ENCODE assay signal across 8 mouse cellular contexts in the genomic region with DNA sequence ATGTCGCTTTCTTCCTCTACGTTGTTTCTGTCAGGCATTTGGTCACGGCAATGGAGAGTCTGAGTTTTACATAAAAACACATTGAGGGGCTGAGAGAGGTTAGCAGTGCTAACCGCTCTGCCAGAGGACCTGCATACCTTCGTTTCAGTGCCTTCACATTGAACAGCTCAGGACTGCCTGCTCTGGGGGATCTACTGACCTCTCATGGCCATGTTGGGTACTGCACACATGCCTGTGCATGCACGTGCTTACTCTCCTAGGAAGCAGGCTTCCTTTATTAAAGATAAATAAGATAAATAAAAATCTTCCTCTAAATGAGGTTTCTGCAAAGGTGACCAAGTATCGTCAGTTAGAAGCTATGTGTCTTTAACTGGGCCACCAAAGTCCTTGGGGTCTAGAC.
DNase-seq lines count a peak whose midpoint lies in the region; ATAC-seq and TF ChIP-seq lines count a peak whose summit lies in the region.
"Had no signal": no experiment of that assay in that cellular context is flagged by ENCODE, and none has a peak within 500 bp of the region (broad histone marks: within the 10 kb centered on the region; RNA-seq: fewer than 3 reads in every experiment).

No protein-coding gene starts in this region.

- no peaks in the 10 kb centered on the region for H3K4me1 ChIP-seq in kidney, postnatal 0 days (replicated peaks; ENCODE audit: insufficient read depth, low read length)
- H3K4me1 ChIP-seq in embryonic fibroblast, embryonic 13.5 days (ENCODE audit: control insufficient read depth, insufficient read depth, low read length), result no peaks in the 10 kb centered on the region
- H3K4me1 ChIP-seq: liver, embryonic 15.5 days had no signal

- H3K27me3 ChIP-seq in kidney, postnatal 0 days (ENCODE audit: insufficient read depth, low read length), result no peaks in the 10 kb centered on the region
- H3K27me3 ChIP-seq: liver, embryonic 15.5 days had no signal

- 84% methylated on average over 7 of the region's 7 CpGs for WGBS in kidney, postnatal 0 days

- DNase-seq in kidney, postnatal 0 days (ENCODE audit: low spot score), result no peak
- DNase-seq in kidney, postnatal 25 days, result no peak
- DNase-seq in B cell, adult 2 months, result peak; percentile 23 to 45
- peak; percentile 89 for DNase-seq in ES-CJ7 (ENCODE audit: low read depth, low spot score)
- DNase-seq in thymus, postnatal 25 days, result peak; percentile 50

- no peak overlapping the region for H3K4me2 ChIP-seq in kidney, postnatal 0 days (ENCODE audit: low read length)
- H3K4me2 ChIP-seq: liver, embryonic 15.5 days had no signal

- no peak for TF ChIP-seq POLR2A in embryonic fibroblast, embryonic 13.5 days (IDR thresholded peaks at IDR 0.05; ENCODE audit: low read depth, low read length)

- H3K9ac ChIP-seq in kidney, postnatal 0 days (ENCODE audit: low read depth, low read length), result no peak overlapping the region
- H3K9ac ChIP-seq: liver, embryonic 15.5 days had no signal

- TF ChIP-seq CTCF in kidney, postnatal 0 days (IDR thresholded peaks at IDR 0.05; ENCODE audit: low read depth), result peak; percentile 60
- TF ChIP-seq CTCF in embryonic fibroblast, embryonic 13.5 days (IDR thresholded peaks at IDR 0.05; ENCODE audit: borderline replicate concordance, insufficient read depth, low read length), result peak; percentile 60; the same call in 1 of the 2 replicates

- H3K9me3 ChIP-seq in kidney, postnatal 0 days (replicated peaks; ENCODE audit: low read length), result no peaks in the 10 kb centered on the region

- H3K4me3 ChIP-seq in kidney, postnatal 0 days (replicated peaks; ENCODE audit: low read depth, low read length), result no peak overlapping the region
- no peak overlapping the region for H3K4me3 ChIP-seq in embryonic fibroblast, embryonic 13.5 days (ENCODE audit: insufficient read depth, low read length)
- H3K4me3 ChIP-seq: liver, embryonic 15.5 days had no signal

- H3K27ac ChIP-seq in kidney, postnatal 0 days, result no peak overlapping the region
- no peak overlapping the region for H3K27ac ChIP-seq in embryonic fibroblast, embryonic 13.5 days (ENCODE audit: insufficient read depth, low read length)
- H3K27ac ChIP-seq: liver, embryonic 15.5 days had no signal

- no peak for ATAC-seq in kidney, postnatal 0 days (replicated peaks; ENCODE audit: low FRiP score, low read depth)
- ATAC-seq in erythroid progenitor cell, adult 5-6 weeks (replicated peaks; ENCODE audit: low FRiP score, poor library complexity, severe bottlenecking), result no peak

- H3K36me3 ChIP-seq in kidney, postnatal 0 days (ENCODE audit: insufficient read depth, low read length), result no peaks in the 10 kb centered on the region
- H3K36me3 ChIP-seq: liver, embryonic 15.5 days had no signal

Comparison
In these comparisons a context has a peak if more than half of its experiments do, and no peak if none do; other contexts are left out.
1. DNase-seq: peak in B cell, adult 2 months (2 of 2), ES-CJ7 (single experiment) and thymus, postnatal 25 days (single experiment); none in kidney, postnatal 0 days (single experiment) and kidney, postnatal 25 days (0 of 2).